Mouse (Mus musculus): ENCODE results near the gene Ugt1a6b. TPM values are rescaled to one million over a fixed set of nuclear protein-coding genes. Genes with fewer than 3 reads are reported as not detected.

Gene Ugt1a6b
- polyA plus RNA-seq, 1 experiment from 2014 or later = 0.32 TPM

- ATAC-seq (ENCODE audit: borderline replicate concordance, extremely low read depth, low FRiP score, low TSS enrichment) = no peak
- Histone ChIP-seq H3K4me1 (no peaks in the 10 kb centered on the region), H3K9ac (no peak overlapping the region), H3K27ac (no peak overlapping the region), H3K36me3 (peaks cover 71% of the 10 kb centered on the region), H3K4me2 (no peak overlapping the region), H3K9me3 (no peaks in the 10 kb centered on the region), H3K27me3 (no peaks in the 10 kb centered on the region), H3K4me3 (no peak overlapping the region)
- WGBS = 85% methylated on average over 7 of the region's 7 CpGs
These were observed 158.7 kb downstream of the Ugt1a6b start for GRCm38 (mm10) chr1:88261706-88262105.

GRCm38 (mm10) chr1:88262255-88262654 lies 159.2 kb downstream of the Ugt1a6b start:
- Histone ChIP-seq H3K27ac (no peak overlapping the region), H3K4me1 (no peaks in the 10 kb centered on the region), H3K9me3 (no peaks in the 10 kb centered on the region), H3K4me2 (no peak overlapping the region), H3K36me3 (peaks cover 76% of the 10 kb centered on the region), H3K9ac (no peak overlapping the region), H3K27me3 (no peaks in the 10 kb centered on the region), H3K4me3 (no peak overlapping the region)
- 66% methylated on average over 4 of the region's 4 CpGs for WGBS
- ATAC-seq (ENCODE audit: borderline replicate concordance, extremely low read depth, low FRiP score, low TSS enrichment) = no peak

GRCm38 (mm10) chr1:88262961-88263360 lies 159.9 kb downstream of the Ugt1a6b start:
- no peaks in the 10 kb centered on the region for H3K27me3 ChIP-seq
- no peak for ATAC-seq (ENCODE audit: borderline replicate concordance, extremely low read depth, low FRiP score, low TSS enrichment)
- WGBS = 72% methylated on average over 6 of the region's 6 CpGs
- H3K4me3 ChIP-seq = no peak overlapping the region
- no peaks in the 10 kb centered on the region for H3K9me3 ChIP-seq
- no peaks in the 10 kb centered on the region for H3K4me1 ChIP-seq
- H3K27ac ChIP-seq = no peak overlapping the region
- H3K4me2 ChIP-seq = no peak overlapping the region
- peaks cover 83% of the 10 kb centered on the region for H3K36me3 ChIP-seq
- H3K9ac ChIP-seq = no peak overlapping the region

- Histone ChIP-seq H3K9me3 (no peaks in the 10 kb centered on the region), H3K36me3 (peaks cover 91% of the 10 kb centered on the region), H3K27ac (no peak overlapping the region), H3K4me2 (no peak overlapping the region), H3K27me3 (no peaks in the 10 kb centered on the region), H3K4me3 (no peak overlapping the region), H3K4me1 (no peaks in the 10 kb centered on the region), H3K9ac (no peak overlapping the region)
- no peak for ATAC-seq (ENCODE audit: borderline replicate concordance, extremely low read depth, low FRiP score, low TSS enrichment)
- 90% methylated on average over 5 of the region's 5 CpGs for WGBS
These were observed 160.7 kb downstream of the Ugt1a6b start for GRCm38 (mm10) chr1:88263778-88264177.

- Histone ChIP-seq H3K27ac (no peak overlapping the region), H3K27me3 (no peaks in the 10 kb centered on the region), H3K9me3 (no peaks in the 10 kb centered on the region), H3K36me3 (peaks cover 97% of the 10 kb centered on the region), H3K9ac (no peak overlapping the region), H3K4me2 (no peak overlapping the region), H3K4me1 (no peaks in the 10 kb centered on the region), H3K4me3 (no peak overlapping the region)
- no peak for ATAC-seq (ENCODE audit: borderline replicate concordance, extremely low read depth, low FRiP score, low TSS enrichment)
- 82% methylated on average over 7 of the region's 7 CpGs for WGBS
These were observed 161.3 kb downstream of the Ugt1a6b start for GRCm38 (mm10) chr1:88264237-88264868.

- Histone ChIP-seq H3K36me3 (peaks cover 99% of the 10 kb centered on the region), H3K27ac (no peak overlapping the region), H3K4me2 (no peak overlapping the region), H3K9me3 (no peaks in the 10 kb centered on the region), H3K4me1 (no peaks in the 10 kb centered on the region), H3K27me3 (no peaks in the 10 kb centered on the region), H3K4me3 (no peak overlapping the region), H3K9ac (no peak overlapping the region)
- ATAC-seq (ENCODE audit: borderline replicate concordance, extremely low read depth, low FRiP score, low TSS enrichment) = peak; percentile 1; the same call in 1 of the 2 replicates
- WGBS = 79% methylated on average over 4 of the region's 4 CpGs
These were observed 161.8 kb downstream of the Ugt1a6b start for GRCm38 (mm10) chr1:88264869-88265240.

GRCm38 (mm10) chr1:88266123-88266522 lies 163.1 kb downstream of the Ugt1a6b start:
- Histone ChIP-seq H3K36me3 (peaks cover 90% of the 10 kb centered on the region), H3K27ac (no peak overlapping the region), H3K27me3 (no peaks in the 10 kb centered on the region), H3K4me1 (no peaks in the 10 kb centered on the region), H3K4me3 (no peak overlapping the region), H3K4me2 (no peak overlapping the region), H3K9me3 (no peaks in the 10 kb centered on the region), H3K9ac (no peak overlapping the region)
- WGBS = 88% methylated on average over 13 of the region's 13 CpGs
- no peak for ATAC-seq (ENCODE audit: borderline replicate concordance, extremely low read depth, low FRiP score, low TSS enrichment)

- Histone ChIP-seq H3K4me3 (no peak overlapping the region), H3K27ac (no peak overlapping the region), H3K9me3 (no peaks in the 10 kb centered on the region), H3K36me3 (peaks cover 87% of the 10 kb centered on the region), H3K4me1 (no peaks in the 10 kb centered on the region), H3K9ac (no peak overlapping the region), H3K4me2 (no peak overlapping the region), H3K27me3 (no peaks in the 10 kb centered on the region)
- 92% methylated on average over 6 of the region's 6 CpGs for WGBS
- ATAC-seq (ENCODE audit: borderline replicate concordance, extremely low read depth, low FRiP score, low TSS enrichment) = no peak
These were observed 164.4 kb downstream of the Ugt1a6b start for GRCm38 (mm10) chr1:88267489-88267888.

GRCm38 (mm10) chr1:88268070-88268469 lies 165.0 kb downstream of the Ugt1a6b start:
- Histone ChIP-seq H3K36me3 (peaks cover 87% of the 10 kb centered on the region), H3K9ac (no peak overlapping the region), H3K4me1 (no peaks in the 10 kb centered on the region), H3K4me2 (no peak overlapping the region), H3K27ac (no peak overlapping the region), H3K9me3 (no peaks in the 10 kb centered on the region), H3K4me3 (no peak overlapping the region), H3K27me3 (no peaks in the 10 kb centered on the region)
- WGBS = 84% methylated on average over 6 of the region's 6 CpGs
- no peak for ATAC-seq (ENCODE audit: borderline replicate concordance, extremely low read depth, low FRiP score, low TSS enrichment)

Other genes starting within 250 kb of the Ugt1a6b start
- 29.6 and 33.5 TPM in 2 replicates for gene Dgkd, start 250.0 kb upstream of the Ugt1a6b start, polyA plus RNA-seq (2015; fragmentation: Nextera tagmentation; extraction: Ambion mirVana)
- 34.6 and 36.8 TPM in 2 replicates for gene Usp40, start 94.7 kb upstream of the Ugt1a6b start, polyA plus RNA-seq (2015; fragmentation: Nextera tagmentation; extraction: Ambion mirVana)
- gene Ugt1a10, start 47.9 kb upstream of the Ugt1a6b start, polyA plus RNA-seq (2015; fragmentation: Nextera tagmentation; extraction: Ambion mirVana) = 0.22 TPM in 1 of 2 replicates, not detected in the other
- not detected in 2 replicates for gene Ugt1a9, start 32.5 kb upstream of the Ugt1a6b start, polyA plus RNA-seq (2015; fragmentation: Nextera tagmentation; extraction: Ambion mirVana)
- gene Ugt1a8, start 15.4 kb upstream of the Ugt1a6b start, polyA plus RNA-seq (2015; fragmentation: Nextera tagmentation; extraction: Ambion mirVana) = not detected in 2 replicates
- 2.3 and 3.1 TPM in 2 replicates for gene Ugt1a7c, start 8.2 kb upstream of the Ugt1a6b start, polyA plus RNA-seq (2015; fragmentation: Nextera tagmentation; extraction: Ambion mirVana)
- 3.2 and 3.3 TPM in 2 replicates for gene Ugt1a6a, start 31.6 kb downstream of the Ugt1a6b start, polyA plus RNA-seq (2015; fragmentation: Nextera tagmentation; extraction: Ambion mirVana)
- not detected in 2 replicates for gene Ugt1a5, start 62.8 kb downstream of the Ugt1a6b start, polyA plus RNA-seq (2015; fragmentation: Nextera tagmentation; extraction: Ambion mirVana)
- gene Ugt1a2, start 97.3 kb downstream of the Ugt1a6b start, polyA plus RNA-seq (2015; fragmentation: Nextera tagmentation; extraction: Ambion mirVana) = 0.22 TPM in 1 of 2 replicates, not detected in the other
- gene Dnajb3, start 102.5 kb downstream of the Ugt1a6b start, polyA plus RNA-seq (2015; fragmentation: Nextera tagmentation; extraction: Ambion mirVana) = 6.1 and 6.9 TPM in 2 replicates
- gene Ugt1a1, start 108.7 kb downstream of the Ugt1a6b start, polyA plus RNA-seq (2015; fragmentation: Nextera tagmentation; extraction: Ambion mirVana) = 0.11 TPM in 1 of 2 replicates, not detected in the other
- gene Mroh2a, start 123.7 kb downstream of the Ugt1a6b start, polyA plus RNA-seq (2015; fragmentation: Nextera tagmentation; extraction: Ambion mirVana) = 0.90 and 1.1 TPM in 2 replicates
- 184 and 198 TPM in 2 replicates for gene Hjurp, start 174.4 kb downstream of the Ugt1a6b start, polyA plus RNA-seq (2015; fragmentation: Nextera tagmentation; extraction: Ambion mirVana)
- gene Trpm8, start 174.4 kb downstream of the Ugt1a6b start, polyA plus RNA-seq (2015; fragmentation: Nextera tagmentation; extraction: Ambion mirVana) = 0.04 and 0.10 TPM in 2 replicates